Mouse (Mus musculus) liver, embryonic 14.5 days (tissue): ENCODE measurements at regions not wholly inside any gene's neighbourhood (a gene's known extent, or its start where the extent isn't known, plus 50 kb on each side); places are given as distances from the start of the nearest gene placed in this dataset.

Source experiments
- ATAC-seq: fragments of 200-750 bp; cut with Nextera tagmentation; 2 replicates; pipeline ENCODE4 v1.8.0; 2017; ENCODE audit warnings: moderate number of reproducible peaks, mild to moderate bottlenecking, moderate library complexity; ENCODE audit not compliant: insufficient read depth
- DNase-seq, 3 experiments: peaks; one replicate each; pipeline ENCODE4 v3.0.0-alpha.2; 2012 to 2013; ENCODE audit warnings: low read depth in 3 of 3, low spot score in 3 of 3
- H3K27ac ChIP-seq: fragments of 300-500 bp; sonication (generic); 2 replicates; pipeline ENCODE4 v1.5.1; 2014; ENCODE audit warnings: moderate library complexity, mild to moderate bottlenecking, control low read depth, inconsistent platforms
- H3K27me3 ChIP-seq: fragments of 300-500 bp; sonication (generic); 2 replicates; pipeline ENCODE4 v1.6.1; 2014; ENCODE audit warnings: mild to moderate bottlenecking, low read length, moderate library complexity; ENCODE audit not compliant: control insufficient read depth, insufficient read depth
- H3K36me3 ChIP-seq: fragments of 300-500 bp; sonication (generic); replicated peaks from 2 replicates; pipeline ENCODE4 v1.6.1; 2014; ENCODE audit warnings: low read depth; ENCODE audit not compliant: control insufficient read depth, insufficient read depth
- H3K4me1 ChIP-seq, 2 experiments: fragments of 200-500 bp in 1 of 2; fragments of 300-500 bp in 1 of 2; sonication (generic) in 1 of 2; replicated peaks; 2 replicates each; pipeline ENCODE4 v1.6.1; 2012 to 2014; ENCODE audit warnings: antibody characterized with exemption in 1 of 2, inconsistent platforms in 1 of 2, low read length in 1 of 2; ENCODE audit not compliant: control insufficient read depth in 2 of 2, insufficient read depth in 2 of 2
- H3K4me2 ChIP-seq: fragments of 300-500 bp; sonication (generic); 2 replicates; pipeline ENCODE4 v1.6.1; 2014; ENCODE audit warnings: low read depth, mild to moderate bottlenecking, control low read depth, moderate library complexity
- H3K4me3 ChIP-seq, 2 experiments: fragments of 200-500 bp in 1 of 2; fragments of 300-500 bp in 1 of 2; sonication (generic) in 1 of 2; 2 replicates each; pipeline ENCODE4 v1.5.1; 2012 to 2014; ENCODE audit warnings: low read depth in 2 of 2, low read length in 2 of 2, mild to moderate bottlenecking in 2 of 2, control low read depth in 1 of 2, inconsistent platforms in 1 of 2, moderate library complexity in 1 of 2; ENCODE audit not compliant: insufficient read depth in 1 of 2
- H3K9ac ChIP-seq: fragments of 300-500 bp; sonication (generic); replicated peaks from 2 replicates; pipeline ENCODE4 v1.6.1; 2014; ENCODE audit warnings: mild to moderate bottlenecking, control low read depth, moderate library complexity
- H3K9me3 ChIP-seq: fragments of 300-500 bp; sonication (generic); 2 replicates; pipeline ENCODE4 v1.6.1; 2016; ENCODE audit warnings: low read length, mixed read lengths; ENCODE audit not compliant: control insufficient read depth
- CTCF ChIP-seq: IDR thresholded peaks from 2 replicates; pipeline ENCODE4 v1.5.1; 2016; ENCODE audit warnings: antibody characterized with exemption, low read depth, control low read depth
- EP300 ChIP-seq: IDR thresholded peaks from 2 replicates; pipeline ENCODE4 v1.6.1; 2016; ENCODE audit warnings: antibody characterized with exemption, low read depth
- WGBS: fragments of 180-500 bp; shearing (Covaris S2); extraction: QIAGEN DNeasy Blood & Tissue Kit; methylation state at CpG from one replicate; pipeline ENCODE4 v1.1.7; 2014; ENCODE audit not compliant: insufficient replicate concordance; 5-methylcytosine and 5-hydroxymethylcytosine counted together

- ATAC-seq = no peak
- no peak overlapping the region for H3K4me2 ChIP-seq
These were observed 328.1 kb downstream of the Rnf144a start for GRCm38 (mm10) chr12:26086923-26087322.

DNA sequence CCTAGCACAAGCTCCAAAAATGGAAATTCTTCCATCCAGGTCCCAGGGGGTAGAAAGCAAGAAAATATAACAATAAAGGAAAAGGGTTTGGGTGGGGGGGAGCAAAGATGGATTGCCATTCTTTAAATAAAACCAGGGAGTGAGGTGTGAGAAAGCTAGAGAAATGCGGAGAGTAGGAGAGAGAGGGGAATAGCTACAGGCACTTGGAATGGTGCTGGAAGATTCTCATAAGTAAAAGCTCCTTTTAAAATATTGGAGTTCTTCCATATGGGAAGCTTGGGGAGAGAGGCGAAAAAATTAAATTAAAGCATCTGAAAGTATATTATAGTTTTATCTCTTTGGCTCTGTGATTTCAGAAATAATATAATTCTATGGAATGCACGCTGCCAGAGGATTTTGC lies 328.6 kb downstream of the Rnf144a start:
- Histone ChIP-seq H3K9ac (no peak overlapping the region), H3K27me3 (no peaks in the 10 kb centered on the region), H3K4me1 (no peaks in the 10 kb centered on the region), H3K4me3 (no peak overlapping the region), H3K36me3 (no peaks in the 10 kb centered on the region), H3K4me2 (no peak overlapping the region), H3K27ac (no peak overlapping the region), H3K9me3 (no peaks in the 10 kb centered on the region)
- ATAC-seq (no peak), DNase-seq (no peak)
- 60% methylated on average over 3 of the region's 3 CpGs for WGBS
- TF ChIP-seq EP300 (no peak), CTCF (no peak)

More at GRCm38 (mm10) chr12:26086923-26087322, 328.1 kb downstream of the Rnf144a start:
- no peak overlapping the region for H3K27ac ChIP-seq
- no peaks in the 10 kb centered on the region for H3K36me3 ChIP-seq
- no peaks in the 10 kb centered on the region for H3K4me1 ChIP-seq
- DNase-seq = no peak
- H3K9ac ChIP-seq = no peak overlapping the region
- H3K9me3 ChIP-seq = no peaks in the 10 kb centered on the region
- 47% methylated on average over 4 of the region's 4 CpGs for WGBS
- TF ChIP-seq EP300 = no peak
- TF ChIP-seq CTCF = no peak
- H3K4me3 ChIP-seq = no peak overlapping the region
- no peaks in the 10 kb centered on the region for H3K27me3 ChIP-seq

GRCm38 (mm10) chr12:26079061-26079625 lies 335.9 kb downstream of the Rnf144a start:
- ATAC-seq (no peak), DNase-seq (no peak)
- TF ChIP-seq CTCF = no peak
- TF ChIP-seq EP300 = no peak

GRCm38 (mm10) chr12:26075638-26076254 lies 339.3 kb downstream of the Rnf144a start:
- ATAC-seq = no peak
- DNase-seq = no peak
- Histone ChIP-seq H3K27me3 (no peaks in the 10 kb centered on the region), H3K4me1 (no peaks in the 10 kb centered on the region), H3K9ac (no peak overlapping the region), H3K9me3 (no peaks in the 10 kb centered on the region), H3K27ac (no peak overlapping the region), H3K36me3 (no peaks in the 10 kb centered on the region), H3K4me3 (no peak overlapping the region), H3K4me2 (no peak overlapping the region)
- WGBS = 36% methylated on average over 9 of the region's 9 CpGs
- TF ChIP-seq CTCF (no peak), EP300 (no peak)

More at GRCm38 (mm10) chr12:26079061-26079625, 335.9 kb downstream of the Rnf144a start:
- H3K4me3 ChIP-seq = no peak overlapping the region
- WGBS = 37% methylated on average over 4 of the region's 4 CpGs
- no peaks in the 10 kb centered on the region for H3K27me3 ChIP-seq
- H3K27ac ChIP-seq = no peak overlapping the region
- no peaks in the 10 kb centered on the region for H3K4me1 ChIP-seq
- H3K4me2 ChIP-seq = no peak overlapping the region
- H3K9ac ChIP-seq = no peak overlapping the region
- H3K36me3 ChIP-seq = no peaks in the 10 kb centered on the region
- no peaks in the 10 kb centered on the region for H3K9me3 ChIP-seq

DNA sequence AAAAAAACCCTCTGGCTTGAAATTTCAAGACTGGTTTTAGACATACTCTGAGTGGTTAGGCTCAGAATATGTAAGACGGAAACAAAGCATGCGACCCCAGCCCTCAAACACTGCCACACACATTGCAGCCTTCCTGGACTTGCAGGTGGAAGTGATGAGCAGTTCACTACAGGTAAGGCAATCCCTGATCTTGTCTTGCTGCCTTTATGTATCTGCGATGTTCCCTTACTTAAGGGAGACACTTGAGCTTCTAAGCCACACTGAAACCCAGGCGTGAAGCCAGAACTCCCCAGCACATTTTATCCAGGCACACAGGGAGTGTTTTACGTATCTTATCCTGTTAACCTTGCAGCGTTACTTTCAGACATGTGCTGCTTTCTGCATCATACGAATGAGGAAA lies 342.9 kb downstream of the Rnf144a start:
- H3K36me3 ChIP-seq = no peaks in the 10 kb centered on the region
- TF ChIP-seq EP300 (no peak), CTCF (no peak)
- no peaks in the 10 kb centered on the region for H3K9me3 ChIP-seq
- no peak overlapping the region for H3K9ac ChIP-seq
- WGBS = 63% methylated on average over 7 of the region's 7 CpGs
- H3K27ac ChIP-seq = no peak overlapping the region
- H3K4me3 ChIP-seq = no peak overlapping the region
- DNase-seq = no peak
- ATAC-seq = no peak
- no peaks in the 10 kb centered on the region for H3K4me1 ChIP-seq
- no peaks in the 10 kb centered on the region for H3K27me3 ChIP-seq
- H3K4me2 ChIP-seq = no peak overlapping the region
